Mouse (Mus musculus): ENCODE measurements around the gene Cyth3.

GRCm38 (mm10) chr5:143683696-143684095, 61.4 kb downstream of the Cyth3 start:
- TF ChIP-seq CTCF (IDR thresholded peaks at IDR 0.05; ENCODE audit: borderline replicate concordance, insufficient read depth, low read length) (no peak), POLR2A (IDR thresholded peaks at IDR 0.05; ENCODE audit: low read depth, low read length) (no peak)
